Mouse (Mus musculus) c-Kit-positive CD71-negative TER-119-negative erythroid progenitor cells, embryonic 14.5 days (primary cell): ENCODE data around the gene Ybey.

Experiments
- DNase-seq: peaks from one replicate; pipeline ENCODE4 v3.0.0-alpha.2; 2013; ENCODE audit warnings: low read depth

The Ybey gene

GRCm38 (mm10) chr10:76442178-76443088, 26.5 kb downstream of the Ybey start, which contains the start of gene Pcnt:
Pcnt (minus strand) TSS chr10:76442786.
- peak; percentile 97 for DNase-seq

DNA sequence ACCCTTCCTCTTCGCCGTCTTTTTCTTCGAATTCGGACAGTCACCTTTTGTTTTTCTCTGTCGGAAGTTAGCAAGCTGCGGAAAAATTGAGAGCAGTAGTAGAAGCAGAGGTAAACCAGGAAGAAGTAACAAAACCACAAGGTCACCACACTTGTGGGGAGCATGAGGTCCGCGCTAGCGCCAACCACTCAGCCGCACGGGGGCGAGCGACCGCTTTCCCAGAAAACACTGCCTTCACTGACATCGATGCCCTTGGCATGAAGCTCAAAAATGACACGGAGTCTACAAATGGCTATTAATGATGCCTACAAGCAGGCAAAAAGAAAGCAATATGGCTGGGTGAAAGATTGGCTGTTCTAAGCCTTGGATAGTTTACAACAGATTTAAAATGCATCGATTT, 28.6 kb downstream of the Ybey start, which contains the start of gene AC141477.1:
AC141477.1 (minus strand) TSS at position 164 of the 400 bp plus-strand sequence.
- no peak for DNase-seq

GRCm38 (mm10) chr10:76439107-76439890, 29.6 kb downstream of the Ybey start:
- DNase-seq, result no peak

- DNase-seq, result no peak
These were observed 35.0 kb downstream of the Ybey start for GRCm38 (mm10) chr10:76433925-76434324.

DNA sequence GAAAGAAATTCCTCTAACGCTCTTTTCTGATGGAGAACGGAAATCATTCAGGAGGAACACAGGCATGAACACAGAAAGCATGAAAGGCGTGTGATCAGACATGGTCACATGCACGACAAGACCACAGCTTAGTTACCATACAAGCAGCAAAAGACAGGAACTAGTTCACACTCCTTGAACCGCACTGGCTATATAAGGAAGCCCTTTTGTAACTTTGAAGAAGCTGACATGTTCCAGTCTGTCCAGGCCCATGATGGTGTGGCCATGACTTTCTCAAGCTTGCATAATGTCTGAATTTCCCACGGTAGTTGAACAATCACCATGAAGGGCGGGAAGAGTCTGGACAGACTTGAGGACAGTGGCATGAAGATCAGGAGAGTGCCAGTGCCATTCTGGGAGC, 43.2 kb downstream of the Ybey start:
- DNase-seq, result no peak

DNA sequence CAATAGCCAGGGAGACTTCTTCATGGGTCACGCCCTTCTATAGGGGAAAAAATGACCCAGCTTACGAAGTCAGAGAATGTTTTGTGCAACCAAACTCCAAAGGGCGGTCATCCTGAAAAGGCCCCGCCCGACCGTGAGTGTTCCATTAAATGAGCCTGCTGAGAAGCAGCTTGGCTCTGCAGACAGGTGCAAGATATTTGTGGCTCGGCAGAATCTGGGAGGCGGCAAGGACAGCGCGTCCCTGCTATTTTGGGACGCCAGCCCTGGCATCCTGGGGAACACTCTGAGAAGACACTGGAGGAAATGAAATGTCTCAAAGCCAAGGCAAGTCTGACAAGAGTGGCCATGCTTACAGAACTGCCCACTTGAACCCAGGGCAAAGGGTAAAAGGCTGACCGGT, 52.1 kb downstream of the Ybey start:
- no peak for DNase-seq
